Mouse (Mus musculus): ENCODE measurements around the gene Gabbr2.
A peak's percentile ranks its signal among the peaks of the same experiment; 100 is the strongest.
"Not testable (repeated sequence)": the region's sequence is repeated elsewhere in the genome, so short reads cannot be mapped to it uniquely, and the experiment has no call there.

Gene Gabbr2

DNA sequence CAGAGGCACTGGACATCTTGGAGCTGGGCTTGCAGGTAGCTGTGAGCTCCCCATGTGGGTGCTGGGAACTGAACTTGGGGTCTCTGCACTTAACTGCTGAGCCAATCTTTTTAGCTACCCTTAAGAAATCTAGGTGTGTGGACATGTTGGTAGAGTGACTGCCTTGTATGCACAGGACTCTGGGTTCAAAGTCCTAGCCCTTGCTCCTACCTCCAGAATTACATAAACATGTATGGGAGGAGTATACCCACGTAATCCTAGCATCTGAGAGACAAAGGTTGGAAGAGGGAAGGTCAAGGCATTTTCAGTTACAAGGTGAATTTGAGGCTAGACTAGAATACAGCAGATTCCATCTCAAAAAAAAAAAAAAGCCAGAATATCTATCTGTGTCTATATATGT is 336.4 kb downstream of the Gabbr2 start:
- no peak for DNase-seq (ENCODE audit: low spot score)

GRCm38 (mm10) chr4:46650086-46650753 is 341.5 kb downstream of the Gabbr2 start, which contains the start of gene Tbc1d2:
Gene Tbc1d2, minus strand, starts transcription at chr4:46650209.
- DNase-seq (ENCODE audit: low spot score): peak; percentile 92

DNA sequence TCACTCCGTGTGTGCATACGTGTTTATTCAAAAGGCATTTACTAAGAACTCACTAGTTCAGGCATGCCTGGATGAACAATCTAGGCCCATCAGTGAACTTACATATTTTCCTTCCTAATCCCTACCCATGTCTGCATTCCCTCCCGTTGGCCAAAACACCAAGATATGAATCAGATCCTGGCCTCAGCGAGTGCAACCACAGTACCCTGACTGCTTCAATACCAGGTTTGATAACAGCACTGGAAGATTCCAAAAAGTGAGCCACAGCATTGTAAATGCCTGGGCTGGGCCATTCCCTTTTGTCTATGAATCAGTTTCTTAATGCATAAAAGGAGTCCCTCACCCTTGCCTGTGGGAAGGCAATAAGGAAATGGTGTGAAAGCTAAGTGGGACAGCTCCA is 342.5 kb downstream of the Gabbr2 start:
- DNase-seq (ENCODE audit: low spot score): no peak

DNA sequence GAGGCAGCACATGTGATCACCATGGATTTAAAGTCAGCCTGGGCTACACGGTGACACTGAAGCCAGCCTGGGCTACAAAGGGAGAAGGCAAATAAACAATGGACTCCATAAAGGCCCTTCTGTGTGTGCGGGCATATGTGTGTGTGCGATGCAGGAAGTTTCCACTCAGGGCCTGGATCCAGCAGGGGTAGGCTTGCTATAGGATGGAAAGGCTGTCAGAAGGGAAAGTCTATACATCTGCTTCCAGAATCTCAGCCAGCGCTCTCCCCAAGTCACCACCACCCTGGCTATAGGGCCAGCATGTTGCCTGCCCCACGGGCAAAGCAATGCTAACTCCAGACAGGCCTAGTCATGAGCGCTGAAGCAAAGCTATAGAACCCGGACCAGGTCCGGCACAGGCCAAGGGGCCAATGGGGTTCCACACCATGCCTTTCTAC is 348.0 kb downstream of the Gabbr2 start:
- DNase-seq (ENCODE audit: low spot score): no peak

DNA sequence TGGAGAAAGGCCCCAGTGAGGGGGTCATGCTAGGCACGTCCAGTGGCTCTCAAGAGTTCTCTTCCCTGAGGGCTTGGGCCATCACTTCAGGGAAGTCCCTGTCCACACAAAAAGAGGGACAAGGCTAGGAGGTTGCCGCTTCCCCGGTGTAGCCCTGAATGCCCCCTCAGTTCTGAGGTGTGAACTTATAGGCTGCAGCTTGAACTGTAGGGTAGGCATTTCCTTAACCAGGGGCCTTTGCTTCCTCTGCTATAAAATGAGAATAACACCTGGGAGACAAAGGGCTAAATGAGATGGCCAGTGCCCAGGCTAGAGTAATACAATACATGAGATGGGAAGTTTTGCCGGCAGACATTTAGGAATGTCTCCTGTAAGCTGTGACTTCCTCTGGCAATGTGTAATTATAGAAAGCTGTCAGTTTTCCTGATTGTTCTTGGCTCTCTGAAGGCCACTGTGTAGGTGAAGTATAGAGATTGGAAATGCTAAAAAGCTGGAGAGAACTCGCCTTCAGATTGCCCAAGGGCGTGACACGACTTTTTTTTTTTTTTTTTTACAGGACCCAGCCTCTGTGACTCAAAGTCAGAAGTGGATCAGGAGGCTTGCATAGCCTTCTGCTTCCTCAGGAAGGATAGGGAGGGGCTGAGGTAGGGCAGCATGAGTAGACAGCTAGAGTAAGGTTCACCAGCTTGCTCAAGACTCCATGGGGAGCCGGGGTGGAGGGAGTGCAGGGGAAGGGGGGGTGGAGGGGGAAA is 348.6 kb downstream of the Gabbr2 start:
- DNase-seq (ENCODE audit: low spot score): no peak

- no peak for DNase-seq (ENCODE audit: low spot score)
Observed at GRCm38 (mm10) chr4:46641283-46641682, 350.4 kb downstream of the Gabbr2 start.

DNA sequence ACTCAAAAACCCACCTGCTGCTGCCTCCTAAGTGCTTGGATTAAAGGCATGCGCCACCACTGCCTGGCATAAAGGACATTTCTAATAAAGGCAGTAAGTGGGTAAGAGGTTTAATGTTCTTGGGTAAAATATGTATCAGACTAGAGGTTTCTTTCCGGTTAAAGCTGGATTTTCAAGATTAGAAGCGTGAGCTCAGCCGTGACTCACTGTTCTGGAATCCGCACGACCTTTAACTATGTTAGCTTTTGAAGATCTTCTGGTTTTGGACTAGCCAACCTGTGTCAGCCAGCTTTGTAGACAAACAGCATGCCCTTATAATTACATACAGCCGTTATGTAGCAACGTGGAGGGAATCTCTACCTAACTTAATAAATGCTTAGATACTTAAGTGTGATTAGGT is 351.8 kb downstream of the Gabbr2 start:
- DNase-seq (ENCODE audit: low spot score): no peak

DNA sequence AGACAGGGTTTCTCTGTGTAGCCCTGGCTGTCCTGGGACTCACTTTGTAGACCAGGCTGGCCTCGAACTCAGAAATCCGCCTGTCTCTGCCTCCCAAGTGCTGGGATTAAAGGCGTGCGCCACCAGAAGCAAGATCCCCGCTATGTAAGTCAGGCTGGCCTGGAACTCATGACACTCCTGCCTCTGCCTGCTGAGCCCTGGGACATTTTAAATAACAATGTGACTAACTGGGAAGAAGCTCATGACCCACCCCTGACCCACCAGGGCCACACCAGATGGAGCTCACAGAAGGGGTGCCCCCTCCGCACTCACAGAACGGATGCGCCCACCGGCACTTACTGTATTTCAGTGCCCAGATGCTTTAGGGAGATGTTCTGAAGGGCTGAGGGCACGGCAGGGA is 354.4 kb downstream of the Gabbr2 start:
- not testable (repeated sequence) for DNase-seq (ENCODE audit: low spot score)

- DNase-seq (ENCODE audit: low spot score): no peak
Observed at GRCm38 (mm10) chr4:46635702-46636430, 355.8 kb downstream of the Gabbr2 start.

GRCm38 (mm10) chr4:46634881-46635280 is 356.8 kb downstream of the Gabbr2 start:
- DNase-seq (ENCODE audit: low spot score): no peak

DNA sequence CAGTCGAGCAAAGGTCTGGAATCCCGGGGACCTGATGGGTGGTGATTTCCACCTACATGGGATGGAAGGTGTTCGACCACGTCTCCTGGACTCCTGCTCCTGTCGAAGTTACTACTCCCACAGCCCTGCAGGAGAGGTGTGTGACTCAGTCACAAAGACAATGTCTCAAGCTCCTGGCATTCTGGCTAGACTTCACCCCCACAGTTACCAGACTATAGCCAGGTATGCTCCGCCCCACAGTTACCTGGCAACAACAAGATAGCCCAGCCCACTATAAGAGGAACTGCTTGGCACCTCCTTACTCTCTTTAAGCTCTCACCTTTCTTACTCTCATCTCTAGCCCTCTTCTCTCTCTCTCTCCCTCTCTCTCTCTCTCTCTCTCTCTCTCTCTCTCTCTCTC is 358.1 kb downstream of the Gabbr2 start:
- not testable (repeated sequence) for DNase-seq (ENCODE audit: low spot score)

DNA sequence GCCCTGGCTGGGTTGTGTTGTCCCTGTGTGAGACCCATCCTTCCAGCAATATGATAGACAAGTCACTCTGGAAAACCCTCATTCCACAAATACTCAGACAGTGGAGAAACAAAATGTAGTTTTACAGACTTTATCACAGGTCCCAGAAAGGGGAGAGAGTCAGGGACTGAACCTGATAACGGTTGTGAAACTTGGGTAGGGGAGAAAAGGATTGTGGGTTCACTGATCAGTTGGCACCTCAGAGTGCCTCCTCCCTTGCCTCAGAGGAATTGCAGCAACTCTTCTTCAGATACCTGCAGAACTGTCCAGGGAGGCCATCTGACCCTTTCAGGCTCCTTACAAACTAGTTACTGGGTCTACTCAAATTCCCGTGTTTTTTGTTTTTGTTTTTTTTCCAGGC is 359.2 kb downstream of the Gabbr2 start:
- DNase-seq (ENCODE audit: low spot score): no peak

DNA sequence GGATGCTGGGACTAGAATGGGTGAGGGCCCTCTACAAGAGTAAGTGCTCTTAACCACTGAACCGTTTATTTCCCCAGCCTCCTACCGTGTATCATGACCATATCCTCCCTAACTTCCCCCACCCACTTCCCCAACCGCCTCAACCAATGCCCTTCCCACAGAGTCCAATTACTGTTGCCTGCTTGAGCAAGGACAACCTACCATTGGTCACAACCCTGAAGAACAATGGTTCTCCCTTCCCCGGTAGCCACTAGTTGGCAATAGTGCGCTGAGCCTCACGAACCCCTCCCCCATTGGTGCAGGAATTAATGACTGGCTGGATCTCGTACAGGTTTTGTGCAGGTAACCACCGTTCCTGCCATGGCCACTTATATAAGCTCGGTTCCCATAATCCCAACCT is 361.3 kb downstream of the Gabbr2 start:
- no peak for DNase-seq (ENCODE audit: low spot score)

DNA sequence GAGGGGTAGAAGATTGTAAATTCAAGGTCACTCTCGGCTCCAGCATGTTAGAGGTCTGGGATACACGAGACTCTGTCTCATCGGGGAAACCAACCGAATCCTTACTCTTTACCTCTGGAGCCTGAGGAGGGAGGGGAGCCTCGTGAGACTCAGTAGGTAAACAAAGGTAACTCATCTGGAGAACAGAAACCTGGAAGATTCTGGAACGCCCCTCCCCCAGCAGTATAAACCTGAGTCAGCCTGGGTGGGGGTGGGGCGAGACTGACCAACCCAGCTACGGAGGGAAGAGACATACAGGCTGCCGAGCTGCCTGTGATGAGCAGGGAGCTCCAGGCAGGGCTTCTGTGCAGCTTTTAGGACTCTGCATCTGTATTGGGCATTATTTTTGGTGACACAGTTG is 362.8 kb downstream of the Gabbr2 start:
- no peak for DNase-seq (ENCODE audit: low spot score)

DNA sequence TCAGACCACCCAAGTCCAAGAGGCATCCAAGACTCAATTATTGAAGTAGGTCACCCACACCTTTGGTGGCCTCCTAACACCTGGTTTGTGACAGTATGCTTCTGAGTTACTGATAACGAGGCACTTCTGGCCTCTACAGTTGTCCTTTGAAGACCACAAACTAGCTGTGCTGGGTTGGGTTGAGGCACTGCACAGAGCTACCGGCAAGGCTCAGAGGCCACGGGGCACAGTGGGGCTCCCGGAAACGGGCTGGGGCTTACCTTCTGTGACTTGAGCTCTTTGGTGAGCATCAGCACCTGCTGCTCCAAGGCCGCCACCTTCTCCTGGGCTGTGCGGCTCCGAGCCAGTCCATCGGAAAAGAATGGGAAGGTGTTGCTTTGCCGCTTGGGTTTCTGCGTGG is 363.6 kb downstream of the Gabbr2 start:
- DNase-seq (ENCODE audit: low spot score): no peak

- DNase-seq (ENCODE audit: low spot score): no peak
Observed at GRCm38 (mm10) chr4:46625101-46625500, 366.6 kb downstream of the Gabbr2 start.

DNA sequence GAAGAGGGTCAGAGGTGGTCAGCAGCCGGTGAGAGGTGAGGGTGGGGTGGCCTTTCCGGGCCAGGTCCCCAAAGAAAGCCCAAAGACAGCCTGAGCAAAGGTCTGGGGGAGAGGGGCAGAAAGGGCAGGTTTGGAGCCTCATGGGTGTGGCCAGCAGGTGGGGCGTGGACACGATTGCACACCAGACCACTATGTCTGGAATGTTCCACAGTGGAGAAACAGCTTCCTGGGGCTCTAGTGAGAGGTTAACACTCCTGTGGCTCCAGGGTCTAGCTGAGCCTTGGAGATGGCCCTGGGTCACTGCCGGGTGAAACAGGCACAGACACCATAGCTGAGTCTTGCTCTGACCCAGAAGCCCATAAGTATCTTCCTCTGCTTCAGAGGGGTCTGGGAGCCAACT is 368.7 kb downstream of the Gabbr2 start:
- no peak for DNase-seq (ENCODE audit: low spot score)

DNA sequence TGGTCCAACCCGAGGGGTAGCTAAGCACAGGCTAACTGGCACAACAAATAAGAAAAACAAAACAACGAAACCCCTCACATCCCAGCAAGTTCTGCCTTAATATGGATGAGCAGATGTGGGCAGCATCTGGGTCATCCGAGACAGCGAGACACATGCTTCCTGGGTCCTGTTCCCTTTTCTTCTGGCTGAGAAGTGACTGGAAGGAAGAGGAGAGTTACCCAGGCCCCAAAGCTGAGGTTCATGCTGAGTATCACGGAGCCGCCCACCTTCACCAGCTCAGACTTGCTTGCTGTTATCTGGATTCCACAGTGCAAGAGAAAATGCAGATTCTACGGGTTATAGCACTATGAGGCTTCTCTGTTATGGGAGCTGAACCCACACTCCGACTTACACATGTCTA is 370.7 kb downstream of the Gabbr2 start:
- no peak for DNase-seq (ENCODE audit: low spot score)

DNA sequence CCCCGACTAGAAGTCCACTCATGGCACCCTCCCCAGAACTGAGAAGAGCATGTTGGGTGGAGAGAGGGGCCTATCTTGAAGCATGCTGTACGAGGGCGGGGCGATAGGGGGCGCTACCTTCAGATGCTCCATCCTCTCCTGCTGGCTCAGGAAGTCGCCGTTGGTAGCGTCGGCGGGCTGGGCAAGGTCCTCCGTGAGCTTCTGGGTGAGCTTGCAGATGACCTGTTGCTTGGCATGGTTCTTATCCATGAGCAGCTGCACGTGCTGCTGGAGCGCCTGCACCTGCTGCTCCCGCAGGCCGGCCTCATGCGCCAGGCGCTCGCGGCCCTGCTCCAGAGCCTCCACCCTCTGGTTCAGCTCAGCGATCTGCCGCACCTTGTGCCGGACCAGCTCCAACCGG is 371.3 kb downstream of the Gabbr2 start:
- DNase-seq (ENCODE audit: low spot score): no peak

DNA sequence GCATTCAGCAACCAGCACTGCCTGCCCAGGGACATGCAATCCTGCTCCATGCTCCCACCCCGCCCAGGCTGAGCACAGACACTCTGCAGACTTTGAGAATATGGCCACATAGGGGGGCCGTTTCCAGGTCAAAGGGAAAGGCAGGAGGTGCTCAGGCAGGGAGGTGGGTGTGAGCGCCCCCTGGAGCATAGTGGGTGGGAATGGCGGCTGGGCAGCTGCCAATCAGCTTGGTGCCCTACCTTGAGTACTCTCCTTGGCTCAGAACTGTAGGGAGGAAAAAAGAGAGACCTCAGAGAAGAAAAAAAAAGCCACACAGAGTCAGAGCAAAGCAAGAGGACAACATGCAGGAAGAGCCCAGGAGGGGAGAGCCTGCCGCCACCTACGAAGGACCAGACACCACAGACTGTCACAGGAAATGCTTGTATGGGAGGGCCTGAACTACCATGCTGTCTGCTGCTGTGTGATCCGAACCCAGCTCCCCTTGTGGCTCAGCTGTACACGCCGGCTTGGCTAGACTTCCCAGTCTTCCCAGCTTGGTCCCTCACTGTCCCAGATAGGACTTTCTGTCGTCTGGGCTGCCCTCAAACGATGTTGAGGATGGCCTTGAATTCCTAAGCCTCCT is 373.4 kb downstream of the Gabbr2 start:
- no peak for DNase-seq (ENCODE audit: low spot score)

- DNase-seq (ENCODE audit: low spot score): no peak
Observed at GRCm38 (mm10) chr4:46617408-46617807, 374.3 kb downstream of the Gabbr2 start.

- no peak for DNase-seq (ENCODE audit: low spot score)
Observed at GRCm38 (mm10) chr4:46614641-46615040, 377.0 kb downstream of the Gabbr2 start.

DNA sequence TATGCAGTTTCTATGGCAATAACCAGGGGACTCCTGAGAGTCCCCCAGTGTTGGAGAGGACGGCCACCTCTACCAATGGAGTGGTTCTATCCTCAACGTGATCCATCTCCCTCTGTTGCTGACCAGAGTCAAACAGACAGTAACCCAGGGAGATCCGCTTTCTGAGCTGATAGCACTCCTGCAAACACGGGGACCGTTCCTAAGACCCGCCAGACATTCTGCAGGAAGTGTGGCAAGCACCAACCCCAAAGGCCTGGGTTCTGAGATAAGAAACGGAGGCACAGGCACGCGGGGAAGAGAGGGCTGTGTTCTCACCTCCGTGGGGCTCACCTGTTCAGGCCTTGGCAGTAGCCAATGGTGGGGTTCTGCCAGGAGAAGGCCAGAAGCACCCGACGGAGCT is 378.1 kb downstream of the Gabbr2 start:
- no peak for DNase-seq (ENCODE audit: low spot score)
